Mouse (Mus musculus) urinary bladder, postnatal 14 days (tissue): ENCODE measurements around the gene Pole.

Experiments
- DNase-seq: peaks from one replicate; pipeline ENCODE4 v3.0.0; 2021; ENCODE audit warnings: low spot score

Gene Pole

GRCm38 (mm10) chr5:110285770-110286445 is at the start of gene Pole, which contains the start of gene Pxmp2:
Gene Pole, plus strand, starts transcription at chr5:110286306.
Gene Pxmp2, minus strand, starts transcription at chr5:110286186.
- DNase-seq, result peak; percentile 93

- DNase-seq, result peak; percentile 53
These were observed 42.0 kb upstream of the Pole start for GRCm38 (mm10) chr5:110244091-110244490.

GRCm38 (mm10) chr5:110266941-110267340 is 19.2 kb upstream of the Pole start:
- no peak for DNase-seq

GRCm38 (mm10) chr5:110269141-110270101 is 16.7 kb upstream of the Pole start, which contains the start of gene Pgam5:
Gene Pgam5, minus strand, starts transcription at chr5:110269913.
- DNase-seq, result peak; percentile 91

- DNase-seq, result no peak
These were observed 15.9 kb upstream of the Pole start for GRCm38 (mm10) chr5:110270242-110270641.

DNA sequence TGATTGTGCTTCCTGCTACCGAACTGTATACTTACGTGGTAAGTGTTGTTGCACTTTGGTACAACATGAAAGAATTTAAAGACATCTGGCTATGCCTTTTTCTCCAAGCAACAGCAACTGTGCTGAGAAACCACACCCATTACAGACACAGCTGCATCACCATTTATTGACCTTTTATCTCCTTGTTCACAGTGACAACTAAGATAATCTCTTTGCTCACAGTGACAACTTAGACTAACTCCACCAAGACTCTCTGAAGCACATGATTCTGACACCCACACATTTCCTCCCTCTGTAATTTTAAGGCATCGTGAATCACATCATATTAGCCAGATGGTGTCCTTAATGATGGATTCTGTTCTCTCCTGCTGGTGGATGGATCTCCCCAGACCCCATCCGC is 12.0 kb upstream of the Pole start:
- no peak for DNase-seq

- DNase-seq, result no peak
These were observed 11.3 kb upstream of the Pole start for GRCm38 (mm10) chr5:110274846-110275245.

- no peak for DNase-seq
These were observed 9.7 kb upstream of the Pole start for GRCm38 (mm10) chr5:110276391-110276790.

- no peak for DNase-seq
These were observed 9.2 kb upstream of the Pole start for GRCm38 (mm10) chr5:110276910-110277309.

DNA sequence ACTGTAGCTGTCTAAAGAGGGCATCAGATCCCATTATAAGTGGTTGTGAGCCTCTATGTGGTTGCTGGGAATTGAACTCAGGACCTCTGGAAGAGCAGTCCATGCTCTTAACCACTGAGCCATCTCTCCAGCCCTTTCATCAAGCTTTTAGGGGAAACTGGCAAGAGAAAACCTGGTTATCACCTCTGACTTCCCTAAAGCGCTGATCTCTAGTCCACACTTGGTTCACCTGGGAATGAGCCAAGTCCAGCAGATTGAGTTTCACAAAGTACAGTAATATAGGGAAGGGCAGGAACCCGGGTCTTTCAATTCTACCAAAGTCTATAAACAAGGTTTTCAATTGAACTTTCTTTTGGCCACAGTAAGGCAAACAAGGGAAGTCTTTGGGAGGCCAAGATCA is 4.1 kb upstream of the Pole start:
- no peak for DNase-seq

- peak; percentile 63 for DNase-seq
These were observed 1.6 kb upstream of the Pole start for GRCm38 (mm10) chr5:110284536-110284935.

GRCm38 (mm10) chr5:110285156-110285555 is 950 bp upstream of the Pole start:
- no peak for DNase-seq

GRCm38 (mm10) chr5:110286446-110287083 is 459 bp downstream of the Pole start:
- DNase-seq, result no peak

DNA sequence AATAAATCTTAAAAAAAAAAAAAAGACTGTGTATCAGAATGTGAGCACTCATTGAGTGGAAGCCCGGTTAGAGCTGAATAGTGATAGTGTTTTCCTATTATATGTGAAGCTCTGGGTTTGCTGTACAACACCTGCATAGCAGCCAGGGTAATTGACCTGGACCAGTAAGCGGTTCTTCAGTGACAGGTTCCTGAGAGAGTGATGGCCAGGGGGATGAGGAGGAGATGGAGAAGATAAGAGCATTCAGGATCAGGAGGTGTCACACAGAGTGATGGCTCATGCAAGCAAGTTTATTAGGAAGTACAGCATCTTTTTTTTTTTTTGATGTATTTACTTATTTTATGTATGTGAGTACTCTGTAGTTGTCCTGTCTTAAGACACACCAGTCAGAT is 974 bp downstream of the Pole start:
- no peak for DNase-seq

DNA sequence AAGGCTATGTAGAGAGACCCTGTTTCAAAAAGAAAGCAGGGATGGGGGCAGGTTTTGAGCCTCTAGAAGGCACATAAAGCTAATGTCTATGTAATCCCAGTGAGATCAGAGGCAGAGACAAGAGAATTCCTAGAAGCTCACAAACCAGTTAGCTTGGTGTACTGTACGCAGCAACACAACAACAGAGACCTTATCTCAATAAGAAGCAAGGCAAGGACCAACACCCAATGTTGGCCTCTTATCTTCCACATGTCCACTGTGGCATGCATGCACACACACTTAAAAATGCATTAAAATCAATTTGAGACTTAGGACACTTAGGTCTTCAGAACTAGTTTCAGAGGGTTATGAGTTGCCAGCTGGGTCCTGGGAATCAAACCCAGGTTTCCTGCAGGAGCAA is 5.5 kb downstream of the Pole start:
- no peak for DNase-seq

- no peak for DNase-seq
These were observed 10.5 kb downstream of the Pole start for GRCm38 (mm10) chr5:110296637-110297036.

DNA sequence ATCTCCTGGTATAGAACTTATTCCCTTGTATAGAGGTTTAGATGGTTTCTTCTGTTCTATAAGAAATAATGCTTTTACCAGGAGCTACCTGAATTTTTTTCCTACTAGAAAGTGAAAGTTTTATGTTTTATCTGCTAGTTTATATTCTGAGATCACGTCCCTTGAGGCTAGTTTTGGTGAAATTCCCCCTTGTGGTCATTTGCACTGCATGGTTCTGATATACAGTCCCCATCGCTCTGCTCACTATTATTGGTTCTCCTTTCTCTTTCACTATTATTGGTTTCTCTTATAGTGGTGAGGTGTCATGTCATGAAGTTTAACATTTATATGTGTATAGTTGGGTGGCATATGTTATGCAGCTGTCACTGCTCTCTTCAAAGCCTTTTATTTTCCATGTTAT is 14.5 kb downstream of the Pole start:
- DNase-seq, result no peak

GRCm38 (mm10) chr5:110308861-110309260 is 22.8 kb downstream of the Pole start:
- DNase-seq, result no peak

DNA sequence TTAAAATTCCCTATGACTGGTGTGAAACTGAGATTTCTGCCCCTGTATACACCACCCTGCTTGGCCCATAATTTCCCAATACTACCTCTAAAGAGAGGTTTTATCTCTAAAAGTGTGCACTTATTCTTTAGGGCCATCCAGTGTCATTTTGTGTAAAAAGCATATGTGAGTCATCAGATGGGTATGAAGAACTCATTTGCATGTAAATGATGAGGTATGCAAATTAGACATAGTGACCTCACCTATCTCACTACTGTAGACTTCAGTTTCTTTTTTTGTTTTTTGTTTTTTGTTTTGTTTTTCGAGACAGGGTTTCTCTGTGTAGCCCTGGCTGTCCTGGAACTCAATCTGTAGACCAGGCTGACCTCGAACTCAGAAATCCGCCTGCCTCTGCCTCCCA is 27.0 kb downstream of the Pole start:
- DNase-seq, result no peak

DNA sequence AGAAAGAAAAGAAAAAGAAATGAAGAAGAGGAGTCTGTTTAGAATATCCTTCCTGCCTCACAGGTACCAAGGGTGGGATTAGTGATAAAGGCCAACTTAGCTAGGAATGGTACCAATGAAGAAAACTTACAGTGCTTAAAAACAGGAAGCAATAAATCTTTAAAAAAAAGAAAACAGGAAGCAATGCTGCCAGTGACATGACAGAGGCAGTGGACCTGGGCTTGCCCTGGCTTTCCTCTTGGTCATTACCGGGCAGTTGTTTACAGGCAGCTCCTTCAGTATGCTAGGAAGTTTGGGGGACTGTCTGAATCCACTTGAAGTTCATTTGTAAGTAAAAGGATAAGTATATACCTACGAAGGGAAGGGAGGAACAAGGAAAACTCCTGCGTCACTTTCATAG is 44.4 kb downstream of the Pole start:
- DNase-seq, result no peak

DNA sequence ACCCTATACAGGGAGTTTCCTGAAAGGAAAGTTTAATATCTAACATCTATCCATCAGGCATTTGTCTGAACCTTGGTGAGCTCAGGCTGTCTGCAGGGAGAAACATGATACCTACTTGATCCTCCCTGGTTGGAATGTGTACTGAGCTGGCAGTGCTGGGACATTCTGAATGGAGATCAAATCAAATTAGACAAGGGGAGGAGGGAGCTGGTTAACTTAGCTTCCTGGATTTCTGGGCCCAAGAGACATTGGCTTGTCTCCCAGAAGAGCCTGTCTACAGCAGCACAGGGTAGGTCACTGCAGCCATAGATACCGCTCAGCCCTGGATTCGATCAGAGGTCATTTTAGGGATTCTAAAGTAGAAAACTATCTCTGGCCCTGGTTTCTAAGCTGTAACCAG is 52.7 kb downstream of the Pole start:
- DNase-seq, result no peak

DNA sequence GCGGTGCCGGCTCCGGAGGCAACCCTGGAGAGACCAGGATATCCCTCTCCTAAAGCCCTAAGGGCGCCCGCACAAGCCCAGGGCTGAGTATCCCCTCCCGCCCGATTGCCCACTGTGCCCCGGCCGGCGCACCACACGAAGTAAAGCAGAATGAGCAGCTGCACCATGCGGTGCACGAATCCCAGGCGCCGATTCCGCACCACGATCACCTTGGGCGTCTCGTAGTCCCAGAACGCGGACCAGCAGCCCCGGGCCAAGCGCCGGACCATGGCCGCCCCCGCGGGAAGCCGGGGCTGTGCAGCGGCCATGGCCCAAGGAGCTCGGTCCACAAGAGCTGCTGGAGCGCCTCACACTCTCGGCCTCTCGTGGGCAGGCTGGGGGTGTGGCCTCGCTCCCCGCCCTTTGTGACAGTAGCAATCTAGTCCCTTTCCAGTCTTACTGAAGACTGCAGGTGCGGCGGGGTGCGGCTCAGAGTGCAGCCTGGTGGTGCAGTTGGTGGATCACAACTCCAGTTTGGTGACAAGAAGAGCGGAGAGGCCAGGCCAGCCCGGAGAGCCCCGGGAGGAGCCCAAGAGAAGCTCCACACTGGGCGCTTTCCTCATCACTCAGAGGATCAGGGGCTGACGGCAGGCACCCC is 56.7 kb downstream of the Pole start, which contains the start of gene P2rx2:
P2rx2 (minus strand) TSS at position 565 of the 637 bp plus-strand sequence.
- DNase-seq, result peak; percentile 61
